Mouse (Mus musculus): ENCODE measurements around the gene Nkd1.

DNA sequence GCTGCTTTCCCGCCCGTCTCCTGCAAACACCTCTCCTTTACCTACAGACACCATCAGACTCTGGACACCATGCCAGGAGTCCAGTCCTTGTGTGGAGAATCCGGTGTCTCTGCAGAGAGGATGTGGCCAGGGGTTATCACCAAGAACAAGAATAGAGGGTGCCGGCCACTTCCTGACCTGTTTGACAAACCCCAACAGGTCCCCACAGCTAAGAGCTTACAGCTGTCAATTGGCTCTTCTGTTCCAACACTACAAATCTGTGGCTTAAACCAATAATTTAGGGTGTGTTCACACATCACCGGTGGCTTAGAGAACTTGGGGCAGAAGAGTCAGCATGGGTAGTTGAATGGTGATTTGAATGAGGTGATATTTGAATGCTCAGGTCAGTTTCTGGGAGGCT is 97.5 kb downstream of the Nkd1 start:
- TF ChIP-seq CTCF (IDR thresholded peaks at IDR 0.05; ENCODE audit: borderline replicate concordance, control insufficient read depth, extremely low read depth, insufficient read depth, low read length, poor library complexity), result no peak
- TF ChIP-seq POLR2A (IDR thresholded peaks at IDR 0.05; ENCODE audit: control insufficient read depth, extremely low read depth, insufficient read depth, low read length, poor library complexity), result no peak
